Mouse (Mus musculus) lung, postnatal 25 days (tissue): Measurements from ENCODE around the gene Leap2.
A peak's percentile ranks its signal among the peaks of the same experiment; 100 is the strongest.

Experiments used
- DNase-seq: peaks from one replicate; pipeline ENCODE4 v3.0.0; 2022; ENCODE audit warnings: low spot score

The Leap2 gene

GRCm38 (mm10) chr11:53423036-53423435 lies at the start of gene Leap2:
TSS of gene Leap2 (minus strand) at chr11:53423170.
- DNase-seq = no peak

GRCm38 (mm10) chr11:53472709-53473108 lies 49.7 kb upstream of the Leap2 start:
- no peak for DNase-seq

DNA sequence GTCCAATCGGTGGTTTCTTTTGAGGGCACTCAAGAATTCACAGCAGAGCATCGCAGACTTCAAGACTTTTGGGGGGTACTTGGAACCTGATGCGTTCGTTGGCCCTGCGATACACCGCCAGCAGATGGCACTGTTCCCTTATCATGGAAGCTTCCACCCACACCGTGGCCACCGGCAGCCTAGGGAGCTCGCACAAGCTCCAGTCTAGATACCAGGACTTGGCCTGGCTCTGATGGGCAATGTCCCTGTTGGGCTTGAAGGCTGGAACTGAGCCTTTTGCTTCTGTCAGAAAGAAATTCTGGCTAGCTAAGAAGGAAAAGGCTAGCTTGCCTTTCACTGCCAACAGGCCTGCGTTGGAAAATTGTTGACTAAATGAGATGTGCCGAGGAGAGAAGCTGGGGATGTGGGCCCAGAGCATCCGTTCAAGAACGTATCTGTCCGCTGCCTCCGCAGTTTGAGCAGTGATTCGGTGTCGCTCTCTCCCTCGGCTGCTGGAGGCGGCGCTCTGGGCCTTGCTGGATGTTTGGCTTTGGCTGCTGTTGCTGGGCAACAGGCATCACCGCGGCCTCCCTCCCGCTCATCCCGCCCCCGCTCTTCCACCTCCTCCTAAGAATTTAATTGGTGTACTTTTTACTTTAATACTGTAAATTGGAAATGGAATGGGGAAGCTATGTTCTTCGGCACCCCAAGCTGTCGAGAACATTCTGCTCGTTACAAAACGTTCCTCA lies 47.2 kb upstream of the Leap2 start, which contains the start of gene Gm9837:
Gene Gm9837 (minus strand): TSS at position 512 of the 728 bp plus-strand sequence.
- peak; percentile 86 for DNase-seq

DNA sequence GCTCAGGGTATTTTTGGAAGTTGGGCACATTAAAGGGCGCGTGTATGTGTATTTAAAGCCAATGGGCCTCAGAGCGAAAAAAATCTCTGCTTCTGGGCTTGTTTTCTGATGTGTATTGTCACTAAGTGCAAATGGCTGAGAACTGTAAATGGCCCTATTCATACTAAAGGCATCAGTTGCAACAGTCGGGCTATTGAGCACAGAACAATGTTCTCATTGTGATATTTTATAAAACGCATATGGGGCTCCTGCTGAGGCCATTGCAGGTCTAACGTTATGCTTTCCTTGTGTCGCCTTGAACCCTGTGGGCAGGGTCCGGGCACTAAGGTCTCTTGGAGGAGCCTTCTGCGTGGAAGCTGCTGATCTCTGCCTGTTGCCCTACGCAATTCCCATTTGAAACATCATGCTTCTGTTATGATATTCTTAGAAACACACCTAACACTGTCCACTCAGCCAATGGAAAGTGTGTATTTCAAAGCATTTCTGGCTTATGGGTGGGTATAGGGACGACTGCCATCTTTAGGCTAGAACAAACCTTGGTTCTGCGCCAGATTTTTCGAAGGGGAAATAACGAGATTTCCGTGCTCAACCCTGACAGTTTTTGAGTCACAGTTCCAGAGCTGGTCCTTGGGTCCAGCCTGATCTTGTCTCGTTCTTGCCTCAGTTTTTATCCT lies 46.5 kb upstream of the Leap2 start:
- DNase-seq = no peak

- peak; percentile 69 for DNase-seq
These were observed 43.4 kb upstream of the Leap2 start for GRCm38 (mm10) chr11:53466231-53466971.

- no peak for DNase-seq
These were observed 40.8 kb upstream of the Leap2 start for GRCm38 (mm10) chr11:53463551-53464424.

DNA sequence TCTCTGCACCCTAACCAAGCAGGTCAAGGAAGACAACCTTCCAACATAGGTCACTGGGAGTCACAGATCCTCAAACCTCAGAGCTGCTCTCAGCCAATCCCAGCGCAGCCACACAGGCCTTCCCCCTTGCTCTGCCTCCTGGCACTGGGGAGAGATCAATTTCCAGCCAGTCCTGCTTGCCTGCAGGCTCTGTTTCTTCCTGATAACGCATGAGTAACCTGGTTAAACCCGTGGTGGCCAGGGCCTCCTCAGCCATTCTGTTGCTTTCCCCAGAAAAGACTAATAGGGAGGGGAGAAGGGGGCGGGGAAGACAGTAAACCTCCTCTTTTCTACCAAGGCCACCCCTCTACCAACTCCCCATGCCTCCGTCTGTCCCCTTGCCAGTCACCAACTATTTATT lies 38.8 kb upstream of the Leap2 start:
- DNase-seq = no peak

DNA sequence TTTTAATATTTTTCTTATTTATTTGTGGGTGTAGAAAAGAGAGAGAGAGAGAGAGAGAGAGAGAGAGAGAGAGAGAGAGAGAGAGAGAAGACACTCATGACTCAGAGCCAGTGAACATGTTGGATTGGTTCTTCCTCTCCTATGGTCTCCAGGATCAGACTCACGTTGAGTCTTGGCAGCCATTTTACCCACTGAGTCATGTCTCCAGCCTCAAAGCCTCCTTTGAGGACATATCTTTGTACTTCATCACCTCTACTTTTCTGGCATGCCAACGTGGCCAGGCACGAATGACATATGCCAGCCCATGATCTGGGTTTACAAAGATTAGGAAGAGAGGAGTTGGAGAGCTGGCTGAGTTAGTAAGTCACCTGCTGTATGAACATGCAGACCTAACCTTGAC lies 37.2 kb upstream of the Leap2 start:
- no peak for DNase-seq

- DNase-seq = no peak
These were observed 36.0 kb upstream of the Leap2 start for GRCm38 (mm10) chr11:53458996-53459395.

DNA sequence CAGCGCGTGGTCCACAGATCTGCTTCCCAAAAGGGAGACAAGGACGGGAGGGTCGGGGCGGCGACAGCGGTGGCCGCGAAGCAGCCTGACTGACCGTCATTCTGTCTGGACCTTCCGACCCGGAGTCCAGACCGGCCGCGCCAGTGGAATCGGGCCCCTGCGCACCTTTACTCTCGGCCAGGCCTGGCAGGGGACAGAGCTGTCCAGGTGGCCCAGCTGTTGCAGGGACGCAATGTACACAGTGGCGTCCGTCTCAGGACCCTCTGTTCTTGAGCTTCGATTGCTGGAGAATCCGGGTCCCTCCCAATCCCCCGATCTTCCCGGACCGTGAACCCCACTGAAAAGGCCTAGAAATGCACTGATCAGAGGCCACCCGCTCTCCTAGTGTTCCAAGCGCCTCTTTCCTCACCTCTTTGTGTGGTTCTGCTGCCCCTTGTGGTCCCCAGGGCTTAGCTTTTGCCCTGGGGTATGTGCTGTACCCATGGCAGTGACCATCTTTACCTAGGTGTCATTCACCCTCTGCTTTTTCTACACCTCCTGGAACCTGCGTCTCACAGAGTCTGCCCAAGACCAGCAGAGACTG lies 34.5 kb upstream of the Leap2 start:
- no peak for DNase-seq

DNA sequence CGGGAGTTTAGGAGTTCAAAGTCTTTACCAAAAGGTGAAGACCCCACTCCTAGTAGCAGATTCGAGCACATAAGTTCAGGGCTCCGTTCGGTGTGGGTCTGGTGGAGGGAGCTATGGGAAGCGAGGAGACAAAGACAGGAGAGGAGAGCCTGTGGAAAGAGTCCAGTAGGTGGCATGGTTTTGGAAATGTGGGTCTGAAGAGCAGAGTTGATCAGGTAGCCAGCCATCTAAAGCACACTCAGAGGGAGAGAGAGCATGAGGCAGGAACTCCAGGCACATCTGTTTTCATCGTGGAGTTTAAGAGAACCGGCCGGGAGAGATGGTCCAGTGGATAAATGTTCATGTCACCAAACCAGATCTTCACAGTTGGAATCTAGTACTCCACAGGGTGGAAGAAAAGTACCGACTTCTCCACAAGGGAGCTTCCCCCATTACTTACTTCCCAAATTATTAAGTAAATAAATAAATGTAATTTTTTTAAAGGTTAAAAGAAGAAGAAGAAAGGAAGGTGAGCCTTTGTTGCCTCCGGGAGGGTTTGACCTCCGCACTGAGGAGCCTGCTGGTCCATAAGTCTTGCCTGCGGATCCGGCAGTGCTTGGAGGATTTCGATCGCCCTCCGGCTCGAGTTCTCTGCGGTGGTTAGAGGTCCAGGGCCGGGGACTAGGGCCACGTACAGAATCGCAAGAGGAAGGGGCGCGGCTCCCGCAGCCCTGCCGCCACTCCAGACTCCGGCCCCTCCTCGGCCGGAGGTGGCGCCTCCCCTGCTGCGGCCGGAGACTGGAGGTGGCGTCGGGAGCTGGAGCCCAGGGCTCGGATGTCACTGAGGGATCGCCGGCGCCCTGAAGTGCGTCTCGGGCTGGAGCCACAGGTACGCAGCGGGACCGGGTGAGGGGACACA lies 33.8 kb upstream of the Leap2 start, which contains the start of the genes Gm10447 and Shroom1:
Gene Gm10447 (minus strand): TSS at position 637 of the 898 bp plus-strand sequence.
Gene Shroom1 (plus strand): TSS at position 732 of the 898 bp plus-strand sequence.
- peak; percentile 65 for DNase-seq

DNA sequence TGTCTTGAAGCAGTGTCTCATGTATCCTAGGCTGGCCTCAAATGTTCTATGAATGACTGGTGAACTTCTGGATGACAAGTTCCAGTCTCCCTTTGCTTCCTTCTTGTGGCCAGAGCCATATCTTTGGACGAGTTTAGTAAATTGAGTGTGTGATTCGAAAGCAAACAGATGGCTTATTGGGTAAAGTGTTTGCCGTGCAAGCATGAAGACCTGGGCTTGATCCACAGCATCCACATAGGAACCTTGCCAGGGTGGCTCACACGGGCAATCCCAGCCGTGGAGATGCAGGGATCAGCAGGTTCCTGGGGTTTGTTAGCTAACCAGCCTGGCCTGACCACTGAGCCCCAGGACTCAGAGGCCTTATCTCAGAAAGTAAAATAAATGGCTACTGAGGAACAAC lies 30.1 kb upstream of the Leap2 start:
- DNase-seq = no peak

- no peak for DNase-seq
These were observed 29.4 kb upstream of the Leap2 start for GRCm38 (mm10) chr11:53452396-53452795.

DNA sequence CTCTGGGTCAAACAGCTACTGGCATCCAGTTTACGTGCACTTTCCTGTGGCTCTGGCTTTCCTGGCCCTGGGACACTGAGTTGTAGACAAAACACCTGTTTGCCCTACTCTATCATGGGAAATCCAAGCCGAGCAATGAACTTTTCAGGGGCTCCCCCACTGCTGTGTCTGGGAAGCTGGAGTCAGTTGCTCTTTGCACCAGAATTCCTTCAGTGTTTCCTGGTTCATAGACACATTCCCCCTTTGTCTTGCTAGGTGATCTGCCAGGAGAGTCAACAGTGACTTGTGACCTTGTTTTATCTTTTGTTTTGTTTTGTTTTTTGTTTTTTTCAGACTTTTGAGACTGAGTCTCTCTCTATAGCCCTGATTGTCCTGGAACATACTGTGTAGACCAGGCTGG lies 28.4 kb upstream of the Leap2 start:
- no peak for DNase-seq

DNA sequence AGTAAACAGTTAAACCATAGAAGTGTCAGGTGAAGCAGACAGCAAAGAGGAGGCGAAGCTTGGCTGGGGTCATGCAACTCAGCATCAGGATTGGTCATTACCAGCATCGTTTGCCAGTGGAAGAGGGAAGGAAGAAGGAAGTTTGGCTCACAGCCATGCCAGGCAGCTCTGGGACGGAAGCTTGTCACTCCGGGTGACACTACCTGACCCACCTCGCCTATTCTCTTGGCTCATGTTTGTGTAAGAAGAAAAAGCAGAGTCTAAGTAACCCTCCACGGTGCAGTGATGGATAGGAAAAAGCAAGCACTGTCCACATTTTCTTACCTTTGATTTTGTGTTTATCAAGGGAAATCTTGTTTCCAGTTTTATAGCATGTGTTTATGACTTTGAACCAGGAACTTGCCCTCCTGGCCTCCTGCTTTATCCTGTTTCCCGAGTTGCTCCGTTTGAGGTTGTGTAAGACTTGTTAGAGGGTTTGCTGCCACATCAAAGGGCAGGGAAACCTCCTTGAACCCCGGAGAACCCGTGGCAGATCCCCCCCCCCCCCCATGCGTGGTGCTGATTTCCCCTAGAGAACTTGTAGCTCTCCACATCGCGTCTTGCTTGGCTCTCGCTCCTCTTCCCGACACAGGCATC lies 27.2 kb upstream of the Leap2 start:
- no peak for DNase-seq

GRCm38 (mm10) chr11:53448529-53448928 lies 25.6 kb upstream of the Leap2 start:
- DNase-seq = no peak

- DNase-seq = no peak
These were observed 25.0 kb upstream of the Leap2 start for GRCm38 (mm10) chr11:53447996-53448395.

GRCm38 (mm10) chr11:53446183-53446582 lies 23.2 kb upstream of the Leap2 start:
- no peak for DNase-seq

DNA sequence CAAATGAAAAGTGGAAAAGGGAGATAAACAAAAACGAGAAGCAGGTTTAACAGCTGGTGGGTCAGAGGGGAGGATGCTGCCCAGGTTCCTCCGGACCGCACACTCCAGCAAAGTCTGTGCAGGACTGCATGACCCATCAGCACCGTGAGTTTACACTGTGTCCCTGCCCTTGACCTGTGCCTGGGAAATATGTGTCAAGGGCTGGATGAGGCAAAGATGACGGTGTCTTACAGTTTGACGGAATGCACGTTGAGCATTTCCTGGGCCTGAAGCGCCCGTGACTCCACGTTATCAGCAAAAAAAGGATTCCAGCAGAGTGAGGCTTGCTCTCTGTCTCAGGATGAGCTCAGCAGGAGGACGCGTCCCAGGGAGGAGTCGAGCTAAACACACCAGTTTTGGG lies 22.6 kb upstream of the Leap2 start:
- no peak for DNase-seq

DNA sequence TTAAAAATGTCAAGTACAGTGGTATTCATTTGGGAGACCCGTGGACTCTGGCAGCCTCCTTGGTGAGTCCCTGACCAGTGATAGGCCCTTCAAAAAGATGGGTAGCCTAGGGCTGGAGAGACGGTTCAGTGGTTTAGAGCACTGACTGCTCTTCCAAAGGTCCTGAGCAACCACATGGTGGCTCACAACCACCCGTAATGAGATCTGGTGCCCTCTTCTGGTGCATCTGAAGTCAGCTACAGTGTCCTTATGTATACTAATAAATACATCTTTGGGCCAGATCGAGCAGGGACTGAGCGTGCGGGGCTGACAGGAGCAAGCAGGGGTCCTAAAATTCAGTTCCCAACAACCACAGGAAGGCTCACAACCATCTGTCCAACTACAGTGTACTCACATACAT lies 20.9 kb upstream of the Leap2 start:
- DNase-seq = peak; percentile 57
